Mouse (Mus musculus) intestine, embryonic 16.5 days (tissue): ENCODE results near the gene Mthfd2l. TPM values are rescaled to one million over a fixed set of nuclear protein-coding genes. Genes with fewer than 3 reads are reported as not detected.

Experiments used
- ATAC-seq: fragments of 200-750 bp; cut with Nextera tagmentation; 2 replicates; pipeline ENCODE4 v1.8.0; 2017; ENCODE audit warnings: moderate TSS enrichment, moderate library complexity
- H3K27ac ChIP-seq: fragments of 300-500 bp; sonication (generic); 2 replicates; pipeline ENCODE4 v1.5.1; 2014; ENCODE audit warnings: mild to moderate bottlenecking, low read length
- H3K27me3 ChIP-seq: fragments of 300-500 bp; sonication (generic); replicated peaks from 2 replicates; pipeline ENCODE4 v1.6.1; 2014; ENCODE audit warnings: low read length, control low read depth, mixed read lengths; ENCODE audit not compliant: control insufficient read depth, insufficient read depth
- H3K36me3 ChIP-seq: fragments of 300-500 bp; sonication (generic); 2 replicates; pipeline ENCODE4 v1.6.1; 2014; ENCODE audit warnings: low read length, control low read depth; ENCODE audit not compliant: control insufficient read depth, insufficient read depth
- H3K4me1 ChIP-seq: fragments of 300-500 bp; sonication (generic); 2 replicates; pipeline ENCODE4 v1.6.1; 2014; ENCODE audit warnings: low read length, control low read depth, mixed read lengths; ENCODE audit not compliant: control insufficient read depth, insufficient read depth
- H3K4me2 ChIP-seq: fragments of 300-500 bp; sonication (generic); 2 replicates; pipeline ENCODE4 v1.6.1; 2014; ENCODE audit warnings: low read depth, low read length, control low read depth
- H3K4me3 ChIP-seq: fragments of 300-500 bp; sonication (generic); 2 replicates; pipeline ENCODE4 v1.5.1; 2014; ENCODE audit warnings: mild to moderate bottlenecking, low read length
- H3K9ac ChIP-seq: fragments of 300-500 bp; sonication (generic); 2 replicates; pipeline ENCODE4 v1.6.1; 2014; ENCODE audit warnings: low read depth, low read length
- H3K9me3 ChIP-seq: fragments of 300-500 bp; sonication (generic); 2 replicates; pipeline ENCODE4 v1.6.1; 2016; ENCODE audit warnings: low read length, control low read depth; ENCODE audit not compliant: control insufficient read depth
- WGBS: fragments of 180-500 bp; shearing (Covaris S2); extraction: QIAGEN DNeasy Blood & Tissue Kit; methylation state at CpG from one replicate; pipeline ENCODE4 v1.1.7; 2014; 5-methylcytosine and 5-hydroxymethylcytosine counted together
- polyA plus RNA-seq: library from polyadenylated mRNA; unstranded; fragments of >200 nt; fragmentation: Nextera tagmentation; extraction: Ambion mirVana; gene quantifications from 2 replicates; pipeline ENCODE4 v1.2.1, GENCODE M21; 2015

The Mthfd2l gene
- polyA plus RNA-seq, 1 experiment from 2014 or later = 33.1 TPM

DNA sequence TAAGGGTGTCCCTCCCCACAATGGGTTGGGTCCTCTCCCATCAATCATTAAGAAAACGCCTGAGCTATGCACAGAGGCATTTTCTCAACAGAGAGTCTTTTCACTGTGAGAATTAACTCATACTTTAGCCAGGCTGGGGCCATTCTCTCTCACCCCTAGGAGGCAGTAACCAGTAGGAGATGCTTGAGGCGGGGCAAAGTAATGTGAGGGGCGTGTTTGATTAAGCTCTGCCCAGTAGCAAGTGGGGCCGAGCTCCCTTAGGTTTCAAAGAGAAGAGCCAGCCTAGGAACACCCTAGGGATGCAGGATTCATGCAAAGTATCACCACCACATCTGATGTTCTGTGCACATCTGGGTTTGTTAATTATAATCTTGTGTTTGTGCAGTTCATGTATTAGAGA, 34.5 kb downstream of the Mthfd2l start:
- Histone ChIP-seq H3K9ac (no peak overlapping the region), H3K4me1 (no peaks in the 10 kb centered on the region), H3K9me3 (0 out of 2 replicates have a peak, but pooled peaks cover 1% of the 10 kb centered on the region), H3K27ac (no peak overlapping the region), H3K27me3 (no peaks in the 10 kb centered on the region), H3K4me3 (no peak overlapping the region), H3K4me2 (no peak overlapping the region), H3K36me3 (no peaks in the 10 kb centered on the region)
- 68% methylated on average over 4 of the region's 4 CpGs for WGBS
- no peak for ATAC-seq

DNA sequence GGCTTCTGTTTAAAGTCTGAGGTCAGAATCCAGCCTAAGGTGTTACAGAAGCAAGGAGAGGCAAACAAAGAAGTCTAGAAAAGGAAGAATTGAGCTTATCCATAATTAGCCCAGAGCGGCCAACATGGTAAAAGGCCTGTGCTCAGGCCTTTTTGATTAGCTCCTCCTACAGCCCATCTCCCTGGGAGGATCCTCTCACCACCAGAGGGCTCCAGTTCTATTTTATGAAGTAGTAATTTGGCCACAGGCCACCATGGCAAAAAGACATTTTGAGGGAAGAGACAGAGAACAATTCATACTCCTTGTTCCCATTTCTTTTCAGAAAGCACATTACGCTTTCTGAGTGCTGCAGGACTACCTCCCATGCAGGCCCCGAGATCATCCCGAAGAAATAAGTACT, 46.3 kb downstream of the Mthfd2l start:
- Histone ChIP-seq H3K4me2 (no peak overlapping the region), H3K4me3 (no peak overlapping the region), H3K36me3 (0 out of 2 replicates have a peak, but pooled peaks cover 2% of the 10 kb centered on the region), H3K4me1 (no peaks in the 10 kb centered on the region), H3K9ac (no peak overlapping the region), H3K27me3 (no peaks in the 10 kb centered on the region), H3K9me3 (no peaks in the 10 kb centered on the region), H3K27ac (no peak overlapping the region)
- 79% methylated on average over 4 of the region's 4 CpGs for WGBS
- ATAC-seq = no peak

GRCm38 (mm10) chr5:90980297-90980696, 49.4 kb downstream of the Mthfd2l start:
- Histone ChIP-seq H3K36me3 (0 out of 2 replicates have a peak, but pooled peaks cover 2% of the 10 kb centered on the region), H3K9me3 (no peaks in the 10 kb centered on the region), H3K4me3 (no peak overlapping the region), H3K27ac (no peak overlapping the region), H3K4me2 (no peak overlapping the region), H3K27me3 (no peaks in the 10 kb centered on the region), H3K9ac (no peak overlapping the region), H3K4me1 (no peaks in the 10 kb centered on the region)
- WGBS = 84% methylated on average over 7 of the region's 7 CpGs
- no peak for ATAC-seq

DNA sequence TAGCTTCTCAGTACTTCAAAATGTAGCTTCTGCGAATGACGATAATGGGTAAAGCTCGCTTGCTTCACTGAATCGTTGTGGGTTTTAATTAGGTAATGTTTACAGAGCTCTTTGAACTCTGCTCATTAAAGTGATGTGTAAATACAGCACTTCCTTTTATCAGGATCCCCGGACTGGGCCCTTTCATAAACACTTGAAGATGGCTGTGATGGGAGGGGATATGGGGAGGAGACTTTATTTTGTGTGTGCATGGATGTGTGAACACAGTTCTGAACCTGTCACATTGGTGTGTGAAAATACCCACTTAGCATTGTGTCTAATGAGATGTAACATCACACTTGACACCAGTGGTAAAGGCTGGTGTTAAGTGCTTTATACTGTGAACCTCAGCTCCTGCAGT, 56.7 kb downstream of the Mthfd2l start:
- Histone ChIP-seq H3K9me3 (no peaks in the 10 kb centered on the region), H3K36me3 (no peaks in the 10 kb centered on the region), H3K27ac (no peak overlapping the region), H3K4me1 (no peaks in the 10 kb centered on the region), H3K27me3 (no peaks in the 10 kb centered on the region), H3K4me3 (no peak overlapping the region), H3K4me2 (no peak overlapping the region), H3K9ac (no peak overlapping the region)
- 48% methylated on average over 5 of the region's 5 CpGs for WGBS
- no peak for ATAC-seq

GRCm38 (mm10) chr5:90988149-90988548, 57.2 kb downstream of the Mthfd2l start:
- Histone ChIP-seq H3K27me3 (no peaks in the 10 kb centered on the region), H3K4me2 (no peak overlapping the region), H3K4me1 (no peaks in the 10 kb centered on the region), H3K9me3 (no peaks in the 10 kb centered on the region), H3K36me3 (no peaks in the 10 kb centered on the region), H3K4me3 (no peak overlapping the region), H3K9ac (no peak overlapping the region), H3K27ac (no peak overlapping the region)
- WGBS = 88% methylated on average over 3 of the region's 3 CpGs
- no peak for ATAC-seq

- no peaks in the 10 kb centered on the region for H3K4me1 ChIP-seq
- H3K36me3 ChIP-seq = no peaks in the 10 kb centered on the region
- no peaks in the 10 kb centered on the region for H3K9me3 ChIP-seq
- no peak overlapping the region for H3K4me2 ChIP-seq
- no peaks in the 10 kb centered on the region for H3K27me3 ChIP-seq
- H3K27ac ChIP-seq = no peak overlapping the region
- no peak overlapping the region for H3K4me3 ChIP-seq
- no peak overlapping the region for H3K9ac ChIP-seq
- WGBS = 88% methylated on average over 4 of the region's 4 CpGs
- ATAC-seq = no peak
These were observed 57.7 kb downstream of the Mthfd2l start for GRCm38 (mm10) chr5:90988592-90988991.

DNA sequence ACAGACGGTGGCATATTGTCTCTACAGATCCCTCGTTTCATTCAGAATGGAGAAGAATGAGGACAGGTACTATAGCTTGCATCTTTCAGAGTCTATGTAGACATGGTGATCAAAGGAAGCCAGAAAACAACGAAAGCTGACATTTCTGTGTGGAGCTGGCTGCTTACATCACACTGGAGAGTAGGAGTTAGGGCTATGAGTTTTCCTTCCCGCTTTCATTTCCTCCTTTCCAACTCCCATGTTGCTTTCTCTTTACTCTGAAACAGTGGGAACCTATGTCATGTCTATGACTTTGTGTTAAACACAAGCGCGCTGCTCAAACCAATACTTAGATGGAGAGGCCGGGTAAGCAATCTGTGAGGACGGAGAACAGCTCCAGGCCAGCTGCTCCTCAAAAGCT, 69.0 kb downstream of the Mthfd2l start:
- Histone ChIP-seq H3K4me2 (no peak overlapping the region), H3K4me1 (no peaks in the 10 kb centered on the region), H3K36me3 (no peaks in the 10 kb centered on the region), H3K27me3 (no peaks in the 10 kb centered on the region), H3K9ac (no peak overlapping the region), H3K9me3 (no peaks in the 10 kb centered on the region), H3K27ac (no peak overlapping the region), H3K4me3 (no peak overlapping the region)
- WGBS = 90% methylated on average over 8 of the region's 8 CpGs
- ATAC-seq = no peak

- no peaks in the 10 kb centered on the region for H3K27me3 ChIP-seq
- H3K9me3 ChIP-seq = no peaks in the 10 kb centered on the region
- WGBS = 76% methylated on average over 10 of the region's 10 CpGs
- H3K9ac ChIP-seq = no peak overlapping the region
- no peak overlapping the region for H3K27ac ChIP-seq
- H3K4me2 ChIP-seq = no peak overlapping the region
- H3K4me1 ChIP-seq = no peaks in the 10 kb centered on the region
- H3K4me3 ChIP-seq = no peak overlapping the region
- no peaks in the 10 kb centered on the region for H3K36me3 ChIP-seq
- peak; percentile 81 for ATAC-seq
These were observed 84.3 kb downstream of the Mthfd2l start for GRCm38 (mm10) chr5:91015216-91015615.

- Histone ChIP-seq H3K9ac (no peak overlapping the region), H3K4me3 (no peak overlapping the region), H3K36me3 (no peaks in the 10 kb centered on the region), H3K9me3 (no peaks in the 10 kb centered on the region), H3K4me2 (no peak overlapping the region), H3K27me3 (no peaks in the 10 kb centered on the region), H3K4me1 (no peaks in the 10 kb centered on the region), H3K27ac (no peak overlapping the region)
- WGBS = 80% methylated on average over 8 of the region's 8 CpGs
- no peak for ATAC-seq
These were observed 92.2 kb downstream of the Mthfd2l start for GRCm38 (mm10) chr5:91023114-91023513.

GRCm38 (mm10) chr5:91027164-91027563, 96.2 kb downstream of the Mthfd2l start, which contains the start of gene Epgn:
TSS of gene Epgn (plus strand) at chr5:91027464.
- Histone ChIP-seq H3K9me3 (no peaks in the 10 kb centered on the region), H3K27me3 (no peaks in the 10 kb centered on the region), H3K9ac (no peak within 1 kb of the TSS), H3K4me3 (no peak within 1 kb of the TSS), H3K4me2 (no peak within 1 kb of the TSS), H3K4me1 (no peaks in the 10 kb centered on the region), H3K36me3 (no peaks in the 10 kb centered on the region), H3K27ac (no peak within 1 kb of the TSS)
- no peak for ATAC-seq
- 79% methylated on average over 6 of the region's 6 CpGs for WGBS
